Mouse (Mus musculus) thymus, adult 2 months (tissue): ENCODE measurements around the gene Mthfr.

Experiments used
- CTCF ChIP-seq: fragments of 200-500 bp; IDR thresholded peaks from 2 replicates; pipeline ENCODE4 v1.5.1; 2012; ENCODE audit warnings: mild to moderate bottlenecking, control low read depth, low read length, moderate library complexity, borderline replicate concordance; ENCODE audit not compliant: control insufficient read depth, poor library complexity, insufficient read depth; ENCODE audit errors: extremely low read depth
- POLR2A ChIP-seq: fragments of 200-500 bp; IDR thresholded peaks from 2 replicates; pipeline ENCODE4 v1.6.1; 2012; ENCODE audit warnings: mild to moderate bottlenecking, low read length, control low read depth, moderate library complexity; ENCODE audit not compliant: control insufficient read depth, poor library complexity, insufficient read depth; ENCODE audit errors: extremely low read depth

GRCm38 (mm10) chr4:148056246-148056645, 17.4 kb downstream of the Mthfr start:
- no peak for TF ChIP-seq CTCF
- TF ChIP-seq POLR2A: no peak
